Mouse (Mus musculus) testis, adult 10 weeks (tissue): ENCODE measurements around the gene Olfr1382. TPM values are rescaled to one million over a fixed set of nuclear protein-coding genes. Genes with fewer than 3 reads are reported as not detected.

Experiments used
- polyA plus RNA-seq: library from polyadenylated mRNA; stranded (reverse); fragments of 350-450 nt; fragmentation: Illumina TruSeq; extraction: RNeasy Lipid Tissue Mini Kit (QIAGEN cat#74804); gene quantifications from one replicate; pipeline ENCODE4 v1.2.3, GENCODE M21; 2014; ENCODE audit warnings: low read depth, low replicate concordance

Gene Olfr1382
- polyA plus RNA-seq, result not detected

DNA sequence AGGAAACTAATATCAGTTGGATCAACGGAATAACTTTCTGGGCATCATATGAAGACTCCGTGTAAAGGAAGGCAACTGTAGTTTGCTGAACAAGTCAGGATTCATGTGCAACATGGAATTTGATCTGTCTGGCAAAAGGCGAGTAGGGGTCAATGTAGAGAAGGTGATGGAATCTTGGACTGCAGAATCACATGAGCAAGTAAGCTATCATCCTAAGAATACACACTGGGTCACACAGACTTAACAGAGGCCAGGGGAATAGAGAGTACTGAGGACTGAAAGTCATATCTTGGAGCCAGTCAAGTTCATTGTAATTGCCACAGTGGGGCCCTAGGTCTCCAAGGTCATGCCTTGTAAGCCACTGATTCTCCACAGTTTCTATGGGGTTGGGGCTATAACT lies at the start of gene Olfr1382:
TSS of gene Olfr1382 (plus strand) at position 301 of the 400 bp plus-strand sequence.

DNA sequence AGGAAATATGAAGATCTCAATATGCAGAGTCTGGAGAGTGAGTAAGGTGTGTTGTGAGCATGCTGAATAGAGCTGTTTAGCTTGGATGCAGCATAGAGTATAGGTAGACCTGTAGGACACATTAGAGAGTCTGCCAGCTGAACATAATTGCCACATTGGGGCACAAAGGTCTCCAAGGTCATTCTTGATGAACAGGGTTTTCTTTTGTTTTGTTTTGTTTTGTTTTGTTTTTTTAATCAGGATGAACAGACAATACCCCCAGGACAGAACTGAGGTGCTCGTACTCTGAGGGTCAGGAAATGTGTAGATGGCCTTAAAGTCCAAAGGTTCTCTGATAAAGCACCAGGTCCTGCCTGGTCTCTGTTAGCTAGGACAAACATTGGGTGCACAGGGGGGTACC lies 39.3 kb upstream of the Olfr1382 start, which contains the start of gene Olfr1385:
TSS of gene Olfr1385 (plus strand) at position 301 of the 400 bp plus-strand sequence.

DNA sequence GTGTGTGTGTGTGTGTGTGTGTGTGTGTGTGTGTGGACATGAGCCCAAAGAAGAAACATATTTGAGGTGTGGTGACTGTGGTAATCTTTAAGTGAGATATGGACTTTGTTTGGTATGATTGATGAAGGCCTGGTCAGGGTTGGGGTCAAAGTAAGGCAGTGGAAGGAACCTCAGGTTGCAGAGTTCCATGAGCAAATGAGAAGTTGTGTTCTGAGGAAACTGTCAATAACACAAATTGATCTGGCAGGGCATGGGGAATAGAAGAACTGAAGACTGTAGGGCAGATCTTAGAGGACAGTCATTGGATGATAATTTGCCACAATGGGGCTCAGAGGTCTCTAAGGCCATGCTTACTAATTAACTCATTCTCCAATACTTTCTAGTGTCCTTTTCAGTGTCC lies 8.7 kb upstream of the Olfr1382 start, which contains the start of gene Olfr1383:
TSS of gene Olfr1383 (plus strand) at position 301 of the 400 bp plus-strand sequence.

DNA sequence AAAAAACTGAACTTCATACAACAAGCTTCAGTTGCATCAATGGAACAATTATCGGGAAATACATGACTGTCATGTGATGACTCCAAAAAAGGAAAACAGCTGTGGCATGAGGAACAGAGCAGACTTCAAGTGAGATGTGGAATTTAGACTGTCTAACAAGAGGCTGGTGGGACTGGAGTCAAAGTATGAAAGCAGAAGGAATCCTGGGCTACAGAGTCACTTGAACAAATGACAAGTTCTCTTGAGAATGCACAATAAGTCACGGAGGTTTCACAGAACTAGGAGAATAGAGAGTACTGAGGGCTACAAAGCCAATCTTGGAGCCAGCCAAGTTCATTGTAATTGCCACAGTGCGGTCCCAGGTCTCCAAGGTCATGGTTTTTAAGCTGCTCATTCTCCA lies 15.1 kb downstream of the Olfr1382 start, which contains the start of gene Olfr1381:
TSS of gene Olfr1381 (plus strand) at position 301 of the 400 bp plus-strand sequence.

DNA sequence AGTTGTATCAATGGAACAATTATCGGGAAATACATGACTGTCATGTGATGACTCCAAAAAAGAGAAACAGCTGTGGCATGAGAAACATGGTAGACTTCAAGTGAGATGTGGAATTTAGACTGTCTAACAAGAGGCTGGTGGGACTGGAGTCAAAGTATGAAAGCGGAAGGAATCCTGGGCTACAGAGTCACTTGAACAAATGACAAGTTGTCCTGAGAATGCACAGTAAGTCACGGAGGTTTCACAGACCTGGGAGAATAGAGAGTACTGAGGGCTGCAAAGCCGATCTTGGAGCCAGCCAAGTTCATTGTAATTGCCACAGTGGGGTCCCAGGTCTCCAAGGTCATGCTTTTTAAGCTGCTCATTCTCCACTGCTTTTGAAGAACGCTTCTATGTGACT lies 28.5 kb downstream of the Olfr1382 start, which contains the start of gene Olfr1380:
TSS of gene Olfr1380 (plus strand) at position 301 of the 400 bp plus-strand sequence.

Other genes with a start within 250 kb of the Olfr1382 start
- gene Olfr1393, start 249.9 kb upstream of the Olfr1382 start, polyA plus RNA-seq, result 2.3 TPM
- gene Olfr1392, start 243.0 kb upstream of the Olfr1382 start, polyA plus RNA-seq, result 1.9 TPM
- gene Olfr10, start 223.5 kb upstream of the Olfr1382 start, polyA plus RNA-seq, result not detected
- gene Olfr1391, start 205.5 kb upstream of the Olfr1382 start, polyA plus RNA-seq, result not detected
- not detected for gene Olfr1390, start 193.1 kb upstream of the Olfr1382 start, polyA plus RNA-seq
- 0.50 TPM for gene Olfr1389, start 105.2 kb upstream of the Olfr1382 start, polyA plus RNA-seq
- 0.14 TPM for gene Olfr1388, start 91.6 kb upstream of the Olfr1382 start, polyA plus RNA-seq
- not detected for gene Olfr1387, start 72.9 kb upstream of the Olfr1382 start, polyA plus RNA-seq
- not detected for gene Olfr1386, start 63.2 kb upstream of the Olfr1382 start, polyA plus RNA-seq
- not detected for gene Olfr1385, start 39.2 kb upstream of the Olfr1382 start, polyA plus RNA-seq
- not detected for gene Olfr1384, start 21.5 kb upstream of the Olfr1382 start, polyA plus RNA-seq
- not detected for gene Olfr1383, start 8.6 kb upstream of the Olfr1382 start, polyA plus RNA-seq
- not detected for gene Olfr1381, start 15.2 kb downstream of the Olfr1382 start, polyA plus RNA-seq
- gene Olfr1380, start 28.6 kb downstream of the Olfr1382 start, polyA plus RNA-seq, result not detected
- 0.35 TPM for gene Flt4, start 81.0 kb downstream of the Olfr1382 start, polyA plus RNA-seq
- gene Scgb3a1, start 135.4 kb downstream of the Olfr1382 start, polyA plus RNA-seq, result not detected
- 122 TPM for gene Cnot6, start 184.5 kb downstream of the Olfr1382 start, polyA plus RNA-seq